Mouse (Mus musculus): ENCODE data around the gene Tap1. TPM values are rescaled to one million over a fixed set of nuclear protein-coding genes. Genes with fewer than 3 reads are reported as not detected.

The Tap1 gene
- polyA plus RNA-seq, 1 experiment from 2014 or later, result 7.2 TPM

DNA sequence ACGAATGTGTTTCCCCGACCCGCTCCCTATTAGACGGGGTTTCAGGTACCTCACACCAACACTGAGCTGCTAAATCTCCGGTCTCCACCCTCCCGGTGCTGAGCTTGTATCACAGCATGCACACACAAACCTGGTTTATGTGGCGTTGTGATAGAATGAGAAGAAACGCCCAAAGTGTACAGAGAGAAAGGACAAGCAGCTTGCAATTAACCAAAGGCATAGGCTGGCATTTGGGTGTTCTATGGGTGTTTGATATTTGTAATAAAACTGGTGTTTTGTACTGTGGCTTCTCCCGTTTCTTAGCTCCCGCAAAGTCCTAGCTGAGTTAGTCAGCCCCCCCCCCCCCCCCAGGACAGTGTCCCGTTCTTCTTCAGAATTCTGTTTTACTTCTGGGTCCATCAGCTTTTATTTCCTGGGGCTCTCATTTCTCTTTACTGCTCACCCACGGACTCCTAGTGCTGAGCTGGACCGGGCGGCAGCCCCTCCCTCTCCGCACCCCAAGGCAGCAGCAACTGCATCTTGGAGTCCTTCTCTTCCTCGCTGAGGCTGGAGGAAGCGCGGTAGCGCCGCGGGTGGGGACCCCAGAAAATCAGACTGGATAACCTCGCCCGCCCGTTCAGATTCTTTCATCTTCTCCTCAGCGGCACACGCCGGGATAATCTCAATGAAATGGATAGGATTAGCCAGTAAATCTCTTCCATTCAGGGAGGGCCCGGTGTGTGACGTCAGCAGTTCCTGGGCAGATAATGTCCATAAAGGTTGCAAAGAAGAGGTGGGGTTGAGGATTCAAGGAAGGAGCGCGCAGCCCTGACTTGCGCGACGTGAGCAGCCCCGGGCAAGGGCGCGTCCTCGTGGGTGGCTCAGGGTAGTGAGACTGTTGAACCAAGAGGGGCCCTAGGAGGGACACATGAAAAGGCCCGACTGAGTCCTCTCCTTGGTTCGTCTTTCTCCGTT is 9.9 kb downstream of the Tap1 start, which contains the start of gene Psmb8:
Psmb8 (plus strand) TSS at position 781 of the 954 bp plus-strand sequence.
- 0 out of 2 replicates have a peak, but pooled peaks cover 5% of the 10 kb centered on the region for H3K4me1 ChIP-seq (ENCODE audit: control insufficient read depth, insufficient read depth, low read length)
- peak within 1 kb of the TSS; percentile 62 for H3K4me2 ChIP-seq (replicated peaks; ENCODE audit: low read depth, low read length)
- 6% methylated on average over 41 of the region's 41 CpGs for WGBS
- H3K4me3 ChIP-seq (ENCODE audit: low read depth, low read length), result peak within 1 kb of the TSS; percentile 40
- peaks cover 36% of the 10 kb centered on the region for H3K27me3 ChIP-seq (ENCODE audit: control insufficient read depth, insufficient read depth, low read length)
- H3K9me3 ChIP-seq (ENCODE audit: control insufficient read depth, low read depth, low read length), result no peaks in the 10 kb centered on the region
- no peaks in the 10 kb centered on the region for H3K36me3 ChIP-seq (ENCODE audit: control insufficient read depth, insufficient read depth, low read length)
- no peak within 1 kb of the TSS for H3K27ac ChIP-seq (ENCODE audit: low read length)
- ATAC-seq (ENCODE audit: insufficient number of reproducible peaks, insufficient read depth, low FRiP score, low read depth), result peak; percentile 79; the same call in 1 of the 2 replicates
- 0 out of 2 replicates have a peak within 1 kb of the TSS, but pooled peaks have one; percentile 21 for H3K9ac ChIP-seq (replicated peaks; ENCODE audit: low read depth, low read length)

DNA sequence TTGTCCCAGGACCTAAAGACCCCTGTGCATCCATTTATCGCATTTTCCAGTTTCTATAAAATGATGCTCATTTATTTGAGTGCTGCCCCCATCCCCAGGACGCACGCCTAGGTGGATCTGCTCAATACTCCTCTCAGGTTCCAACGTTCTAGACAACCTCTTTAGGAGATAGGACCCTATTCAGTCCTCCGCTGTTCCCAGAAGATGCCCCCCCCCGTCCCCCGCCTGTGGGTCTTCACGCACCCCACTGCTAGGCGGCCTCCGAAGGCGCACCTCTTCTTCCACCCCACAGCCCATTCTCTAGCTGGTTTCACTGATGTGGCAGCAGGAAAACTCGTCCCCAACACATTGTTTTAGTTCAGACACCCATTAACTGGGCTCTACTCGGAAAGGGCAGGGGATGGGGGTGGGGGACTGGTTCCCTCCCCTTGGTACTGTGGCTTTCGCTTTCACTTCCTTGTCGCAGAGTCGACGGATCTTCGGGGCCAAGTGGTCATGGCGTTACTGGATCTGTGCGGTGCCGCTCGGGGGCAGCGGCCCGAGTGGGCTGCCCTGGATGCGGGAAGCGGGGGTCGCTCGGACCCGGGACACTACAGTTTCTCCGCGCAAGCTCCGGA is 10.7 kb downstream of the Tap1 start:
- no peaks in the 10 kb centered on the region for H3K9me3 ChIP-seq (ENCODE audit: control insufficient read depth, low read depth, low read length)
- H3K4me2 ChIP-seq (replicated peaks; ENCODE audit: low read depth, low read length), result peak overlapping the region; percentile 62
- H3K4me1 ChIP-seq (ENCODE audit: control insufficient read depth, insufficient read depth, low read length), result 0 out of 2 replicates have a peak, but pooled peaks cover 5% of the 10 kb centered on the region
- no peak for ATAC-seq (ENCODE audit: insufficient number of reproducible peaks, insufficient read depth, low FRiP score, low read depth)
- H3K27me3 ChIP-seq (ENCODE audit: control insufficient read depth, insufficient read depth, low read length), result peaks cover 35% of the 10 kb centered on the region
- H3K9ac ChIP-seq (replicated peaks; ENCODE audit: low read depth, low read length), result 0 out of 2 replicates have a peak overlapping the region, but pooled peaks have one; percentile 21
- no peaks in the 10 kb centered on the region for H3K36me3 ChIP-seq (ENCODE audit: control insufficient read depth, insufficient read depth, low read length)
- peak overlapping the region; percentile 40 for H3K4me3 ChIP-seq (ENCODE audit: low read depth, low read length)
- no peak overlapping the region for H3K27ac ChIP-seq (ENCODE audit: low read length)
- 3% methylated on average over 32 of the region's 32 CpGs for WGBS

DNA sequence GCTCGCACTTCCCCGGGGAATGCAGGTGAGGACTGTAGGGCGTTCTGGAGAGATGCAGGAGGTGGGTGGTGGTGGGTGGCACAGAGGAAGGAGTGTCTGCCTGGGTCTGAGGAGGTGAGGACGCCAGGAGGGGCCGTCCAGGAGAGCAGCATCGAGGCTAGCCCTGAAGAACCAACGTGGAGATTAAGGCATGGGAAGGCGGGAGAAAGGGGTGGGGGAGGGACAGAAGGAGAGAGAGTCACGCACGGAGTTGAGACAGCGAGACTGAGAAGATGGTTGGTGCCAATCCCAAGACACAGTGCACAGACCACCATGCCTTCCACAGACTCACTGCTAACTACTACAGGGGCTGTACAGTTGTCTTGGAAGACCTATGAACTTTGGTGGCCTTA is 11.2 kb downstream of the Tap1 start:
- Histone ChIP-seq H3K4me3 (ENCODE audit: low read depth, low read length) (peak overlapping the region; percentile 40), H3K4me2 (replicated peaks; ENCODE audit: low read depth, low read length) (peak overlapping the region; percentile 62), H3K27ac (ENCODE audit: low read length) (no peak overlapping the region), H3K9ac (replicated peaks; ENCODE audit: low read depth, low read length) (0 out of 2 replicates have a peak overlapping the region, but pooled peaks have one; percentile 21), H3K27me3 (ENCODE audit: control insufficient read depth, insufficient read depth, low read length) (peaks cover 35% of the 10 kb centered on the region), H3K4me1 (ENCODE audit: control insufficient read depth, insufficient read depth, low read length) (0 out of 2 replicates have a peak, but pooled peaks cover 5% of the 10 kb centered on the region), H3K9me3 (ENCODE audit: control insufficient read depth, low read depth, low read length) (no peaks in the 10 kb centered on the region), H3K36me3 (ENCODE audit: control insufficient read depth, insufficient read depth, low read length) (no peaks in the 10 kb centered on the region)
- 9% methylated on average over 11 of the region's 11 CpGs for WGBS
- ATAC-seq (ENCODE audit: insufficient number of reproducible peaks, insufficient read depth, low FRiP score, low read depth), result no peak

- ATAC-seq (ENCODE audit: insufficient number of reproducible peaks, insufficient read depth, low FRiP score, low read depth), result no peak
- Histone ChIP-seq H3K27ac (ENCODE audit: low read length) (no peak overlapping the region), H3K36me3 (ENCODE audit: control insufficient read depth, insufficient read depth, low read length) (no peaks in the 10 kb centered on the region), H3K27me3 (ENCODE audit: control insufficient read depth, insufficient read depth, low read length) (peaks cover 31% of the 10 kb centered on the region), H3K4me3 (ENCODE audit: low read depth, low read length) (no peak overlapping the region), H3K4me2 (replicated peaks; ENCODE audit: low read depth, low read length) (no peak overlapping the region), H3K9ac (replicated peaks; ENCODE audit: low read depth, low read length) (no peak overlapping the region), H3K4me1 (ENCODE audit: control insufficient read depth, insufficient read depth, low read length) (0 out of 2 replicates have a peak, but pooled peaks cover 5% of the 10 kb centered on the region), H3K9me3 (ENCODE audit: control insufficient read depth, low read depth, low read length) (no peaks in the 10 kb centered on the region)
- 69% methylated on average over 12 of the region's 12 CpGs for WGBS
Observed at GRCm38 (mm10) chr17:34199050-34199619, 11.8 kb downstream of the Tap1 start.

- no peak for ATAC-seq (ENCODE audit: insufficient number of reproducible peaks, insufficient read depth, low FRiP score, low read depth)
- Histone ChIP-seq H3K27me3 (ENCODE audit: control insufficient read depth, insufficient read depth, low read length) (peaks cover 26% of the 10 kb centered on the region), H3K4me2 (replicated peaks; ENCODE audit: low read depth, low read length) (no peak overlapping the region), H3K9me3 (ENCODE audit: control insufficient read depth, low read depth, low read length) (no peaks in the 10 kb centered on the region), H3K27ac (ENCODE audit: low read length) (no peak overlapping the region), H3K36me3 (ENCODE audit: control insufficient read depth, insufficient read depth, low read length) (no peaks in the 10 kb centered on the region), H3K4me1 (ENCODE audit: control insufficient read depth, insufficient read depth, low read length) (0 out of 2 replicates have a peak, but pooled peaks cover 8% of the 10 kb centered on the region), H3K9ac (replicated peaks; ENCODE audit: low read depth, low read length) (no peak overlapping the region), H3K4me3 (ENCODE audit: low read depth, low read length) (no peak overlapping the region)
- 83% methylated on average over 10 of the region's 10 CpGs for WGBS
Observed at GRCm38 (mm10) chr17:34200047-34200446, 12.7 kb downstream of the Tap1 start.

DNA sequence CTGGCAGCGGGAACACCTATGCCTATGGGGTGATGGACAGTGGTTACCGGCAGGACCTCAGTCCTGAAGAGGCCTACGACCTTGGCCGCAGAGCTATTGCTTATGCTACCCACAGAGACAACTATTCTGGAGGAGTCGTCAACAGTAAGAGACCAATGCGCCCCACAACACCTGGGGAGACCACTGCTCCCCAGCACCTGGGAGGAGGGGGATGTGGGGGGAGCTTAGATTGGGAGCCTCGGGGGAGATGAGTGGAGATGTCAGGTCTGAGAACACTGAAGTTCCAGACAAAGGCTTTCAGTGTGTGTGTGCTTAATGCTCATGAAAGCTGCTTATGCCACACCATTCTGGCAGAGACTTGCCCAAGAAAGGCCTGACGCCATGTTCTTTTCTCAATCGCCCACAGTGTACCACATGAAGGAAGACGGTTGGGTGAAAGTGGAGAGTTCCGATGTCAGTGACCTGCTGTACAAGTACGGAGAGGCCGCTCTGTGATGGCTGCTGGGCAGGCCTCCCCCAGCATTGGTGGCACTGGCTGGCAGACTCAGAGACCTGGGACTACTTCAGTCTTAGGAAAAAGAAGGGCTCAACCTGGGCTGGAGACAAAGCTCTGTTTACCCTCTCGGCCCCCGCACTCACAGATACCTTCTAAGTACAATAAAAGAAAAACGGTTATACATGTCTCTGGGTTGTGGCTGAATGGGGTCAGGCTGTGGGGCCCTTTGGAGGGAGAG is 13.6 kb downstream of the Tap1 start:
- ATAC-seq (ENCODE audit: insufficient number of reproducible peaks, insufficient read depth, low FRiP score, low read depth), result no peak
- Histone ChIP-seq H3K9me3 (ENCODE audit: control insufficient read depth, low read depth, low read length) (no peaks in the 10 kb centered on the region), H3K4me1 (ENCODE audit: control insufficient read depth, insufficient read depth, low read length) (0 out of 2 replicates have a peak, but pooled peaks cover 12% of the 10 kb centered on the region), H3K4me3 (ENCODE audit: low read depth, low read length) (no peak overlapping the region), H3K4me2 (replicated peaks; ENCODE audit: low read depth, low read length) (no peak overlapping the region), H3K9ac (replicated peaks; ENCODE audit: low read depth, low read length) (no peak overlapping the region), H3K36me3 (ENCODE audit: control insufficient read depth, insufficient read depth, low read length) (no peaks in the 10 kb centered on the region), H3K27ac (ENCODE audit: low read length) (no peak overlapping the region), H3K27me3 (ENCODE audit: control insufficient read depth, insufficient read depth, low read length) (peaks cover 26% of the 10 kb centered on the region; the same call in 1 of the 2 replicates)
- WGBS, result 87% methylated on average over 16 of the region's 16 CpGs

- Histone ChIP-seq H3K9me3 (ENCODE audit: control insufficient read depth, low read depth, low read length) (no peaks in the 10 kb centered on the region), H3K27me3 (ENCODE audit: control insufficient read depth, insufficient read depth, low read length) (peaks cover 23% of the 10 kb centered on the region; the same call in 1 of the 2 replicates), H3K9ac (replicated peaks; ENCODE audit: low read depth, low read length) (no peak overlapping the region), H3K36me3 (ENCODE audit: control insufficient read depth, insufficient read depth, low read length) (no peaks in the 10 kb centered on the region), H3K27ac (ENCODE audit: low read length) (no peak overlapping the region), H3K4me3 (ENCODE audit: low read depth, low read length) (no peak overlapping the region), H3K4me2 (replicated peaks; ENCODE audit: low read depth, low read length) (no peak overlapping the region), H3K4me1 (ENCODE audit: control insufficient read depth, insufficient read depth, low read length) (0 out of 2 replicates have a peak, but pooled peaks cover 12% of the 10 kb centered on the region)
- no peak for ATAC-seq (ENCODE audit: insufficient number of reproducible peaks, insufficient read depth, low FRiP score, low read depth)
- 67% methylated on average over 7 of the region's 7 CpGs for WGBS
Observed at GRCm38 (mm10) chr17:34201506-34202055, 14.2 kb downstream of the Tap1 start.

Measured in stomach, embryonic 14.5 days (tissue).